Mouse (Mus musculus) left cerebral cortex, postnatal 36 days (tissue): ENCODE results near the gene Gmip. TPM values are rescaled to one million over a fixed set of nuclear protein-coding genes. Genes with fewer than 3 reads are reported as not detected.
A peak's percentile ranks its signal among the peaks of the same experiment; 100 is the strongest.

Experiments used
- DNase-seq, 2 experiments: peaks; one replicate each; pipeline ENCODE4 v3.0.0; 2021 to 2022; ENCODE audit warnings: low spot score in 2 of 2, mixed read lengths in 1 of 2
- intact Hi-C: fragments of 180-260 bp; cut with DNase I; formaldehyde crosslinking; loops from one replicate; pipeline ENCODE4 v1.15.1; 2025
- total RNA-seq, 2 experiments: library from RNA; stranded (reverse); gene quantifications; 2 replicates each; pipeline ENCODE4 v1.2.3; 2021

Gmip gene
- 10 to 100 TPM; 10.8 to 19.5 TPM for total RNA-seq

DNA sequence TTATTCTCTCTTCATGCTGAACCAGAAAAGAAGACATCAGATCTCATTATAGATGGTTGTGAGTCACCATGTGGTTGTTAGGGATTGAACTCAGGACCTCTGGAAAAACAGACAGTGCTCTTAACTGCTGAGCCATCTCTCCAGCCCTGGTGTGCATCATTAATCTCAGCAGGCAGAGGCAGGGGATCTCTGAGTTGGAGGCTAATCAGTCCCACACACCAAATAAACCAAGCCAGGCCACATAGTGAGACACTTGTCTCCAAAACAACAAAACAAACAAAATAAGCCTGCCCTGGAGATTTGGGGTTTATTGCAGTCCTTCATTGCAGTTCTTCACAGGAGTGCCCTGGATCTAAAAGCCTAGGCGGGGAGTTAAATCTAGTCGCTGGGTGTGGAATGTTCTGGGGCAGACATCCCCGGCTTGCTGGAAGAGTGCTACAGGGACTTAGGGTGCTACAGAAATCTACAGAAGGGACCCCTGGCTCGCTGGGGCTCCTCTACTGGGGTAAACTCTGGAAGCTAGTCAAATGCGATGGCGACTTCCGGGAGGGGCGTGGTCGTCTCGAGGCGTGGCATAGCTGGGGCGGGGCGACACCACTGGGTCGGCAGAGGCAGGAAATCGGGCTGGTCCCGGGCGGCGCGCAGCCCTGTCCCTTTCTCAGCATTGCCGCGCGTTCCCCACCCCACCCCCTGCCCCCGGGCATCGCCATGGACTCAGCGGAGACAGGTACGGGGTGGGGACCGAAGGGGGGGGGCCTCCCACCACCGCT lies at the start of gene Gmip:
TSS of gene Gmip (plus strand) at position 586 of the 770 bp plus-strand sequence.
- intact Hi-C loops, result no loop called here
- DNase-seq, result peak; percentile 51 to 55

- intact Hi-C loops, result no loop called here
Observed at GRCm38 (mm10) chr8:69761814-69762445, 46.5 kb upstream of the Gmip start.

GRCm38 (mm10) chr8:69771221-69771620 lies 37.3 kb upstream of the Gmip start:
- no peak for DNase-seq
- intact Hi-C loops, result no loop called here

More at GRCm38 (mm10) chr8:69761814-69762445, 46.5 kb upstream of the Gmip start:
- DNase-seq, result no peak

GRCm38 (mm10) chr8:69772106-69772505 lies 36.4 kb upstream of the Gmip start:
- intact Hi-C loops, result no loop called here

GRCm38 (mm10) chr8:69774503-69775148 lies 33.9 kb upstream of the Gmip start, which contains the start of gene Gm20422:
Gm20422 (minus strand) TSS chr8:69774886.
- peak; percentile 91 for DNase-seq
- intact Hi-C loops, result no loop called here

More at GRCm38 (mm10) chr8:69772106-69772505, 36.4 kb upstream of the Gmip start:
- no peak for DNase-seq

DNA sequence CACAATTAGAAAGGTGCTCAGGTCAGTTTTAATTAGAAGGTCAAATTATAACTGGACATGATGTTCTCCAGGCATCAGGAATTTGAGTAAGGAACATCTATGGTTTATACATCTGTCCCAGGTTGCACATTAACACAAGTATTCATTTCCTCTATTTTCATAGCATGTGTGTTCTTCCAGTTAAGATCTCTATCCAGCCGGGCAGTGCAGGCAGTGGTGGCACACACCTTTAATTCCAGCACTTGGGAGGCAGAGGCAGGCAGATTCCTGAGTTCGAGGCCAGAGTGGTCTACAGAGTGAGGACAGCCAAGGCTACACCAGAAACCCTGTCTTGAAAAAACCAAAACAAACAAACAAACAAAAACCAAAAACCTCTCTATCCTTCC lies 33.3 kb upstream of the Gmip start:
- intact Hi-C loops, result no loop called here
- no peak for DNase-seq

GRCm38 (mm10) chr8:69777111-69777510 lies 31.4 kb upstream of the Gmip start:
- intact Hi-C loops, result no loop called here
- DNase-seq, result no peak

DNA sequence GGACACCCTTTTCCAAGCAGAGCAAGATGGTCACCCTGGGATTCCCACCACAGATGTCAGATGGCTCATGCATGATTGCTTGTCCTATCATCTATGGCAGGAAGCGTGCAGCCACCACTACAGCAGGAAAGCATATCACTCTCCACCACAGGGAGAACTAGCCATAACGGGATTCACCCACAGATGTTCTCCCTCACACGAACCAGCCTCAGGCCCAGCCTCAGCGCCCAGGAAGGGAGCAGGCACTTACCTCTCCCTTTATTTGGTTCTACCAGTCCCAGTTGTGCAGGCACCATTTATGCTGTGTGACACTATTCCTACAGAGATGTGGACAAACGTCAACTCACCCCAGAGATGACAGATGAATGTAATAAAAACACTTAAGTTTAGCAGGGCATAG lies 19.4 kb upstream of the Gmip start:
- DNase-seq, result no peak
- intact Hi-C loops, result no loop called here

- intact Hi-C loops, result no loop called here
- DNase-seq, result no peak
Observed at GRCm38 (mm10) chr8:69789731-69790130, 18.7 kb upstream of the Gmip start.

DNA sequence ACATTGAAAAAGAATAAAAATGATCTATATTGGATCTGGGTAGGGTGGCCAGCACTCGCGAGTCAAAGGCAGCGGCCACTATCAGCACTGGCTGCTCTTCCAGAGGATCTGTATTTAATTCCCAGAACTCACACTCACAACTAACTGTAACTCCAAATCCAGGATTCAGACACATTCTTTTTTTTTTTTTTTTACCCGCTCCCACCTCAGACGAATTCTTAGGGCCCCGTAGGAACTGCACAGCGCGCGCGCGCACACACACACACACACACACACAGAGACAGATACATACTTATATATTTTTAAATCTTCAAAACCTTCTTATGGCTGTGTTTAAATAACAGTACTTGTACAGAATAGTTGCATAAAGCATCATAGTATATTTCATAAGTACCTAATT lies 18.1 kb upstream of the Gmip start:
- no peak for DNase-seq
- intact Hi-C loops, result no loop called here

GRCm38 (mm10) chr8:69790773-69791367 lies 17.6 kb upstream of the Gmip start, which contains the start of the genes Atp13a1 and Zfp866:
Atp13a1 (plus strand) TSS chr8:69791163.
Zfp866 (minus strand) TSS chr8:69791178.
- intact Hi-C loops, result no loop called here
- DNase-seq, result peak; percentile 89 to 90

DNA sequence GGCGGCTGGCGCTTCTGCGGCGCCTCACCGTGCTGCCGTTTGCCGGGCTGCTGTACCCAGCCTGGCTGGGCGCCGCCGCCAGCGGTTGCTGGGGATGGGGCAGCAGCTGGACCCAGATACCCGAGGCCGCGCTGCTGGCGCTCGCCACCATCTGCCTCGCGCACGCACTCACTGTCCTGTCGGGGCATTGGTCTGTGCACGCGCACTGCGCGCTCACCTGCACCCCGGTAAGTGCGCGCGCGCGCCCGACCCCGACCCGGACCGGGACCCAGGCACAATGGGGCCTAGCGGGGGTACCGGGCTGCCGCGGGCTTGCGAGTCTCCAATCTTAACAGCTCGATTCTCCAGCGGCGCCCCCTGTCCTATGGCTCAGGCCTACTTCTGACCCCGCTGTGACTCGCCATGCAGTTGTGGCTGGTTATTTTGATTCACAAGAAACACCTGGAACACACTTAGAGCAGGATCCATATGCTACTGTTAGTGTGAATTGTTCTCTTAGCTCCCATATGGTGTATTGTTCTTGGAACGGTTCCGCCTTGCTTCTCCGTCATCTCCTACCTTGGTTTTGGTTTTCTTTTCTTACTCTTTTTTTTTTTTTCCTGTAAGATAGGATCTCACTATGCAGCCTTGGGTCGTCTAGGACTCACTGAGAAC lies 16.9 kb upstream of the Gmip start:
- no peak for DNase-seq
- intact Hi-C loops, result no loop called here

- DNase-seq, result no peak
- intact Hi-C loops, result no loop called here
Observed at GRCm38 (mm10) chr8:69793666-69794065, 14.8 kb upstream of the Gmip start.

- intact Hi-C loops, result no loop called here
- no peak for DNase-seq
Observed at GRCm38 (mm10) chr8:69794096-69794495, 14.4 kb upstream of the Gmip start.

GRCm38 (mm10) chr8:69794901-69795300 lies 13.6 kb upstream of the Gmip start:
- intact Hi-C loops, result no loop called here
- no peak for DNase-seq

GRCm38 (mm10) chr8:69796721-69797345 lies 11.6 kb upstream of the Gmip start:
- intact Hi-C loops, result no loop called here
- DNase-seq, result peak in 1 of 2 experiments; percentile 2

DNA sequence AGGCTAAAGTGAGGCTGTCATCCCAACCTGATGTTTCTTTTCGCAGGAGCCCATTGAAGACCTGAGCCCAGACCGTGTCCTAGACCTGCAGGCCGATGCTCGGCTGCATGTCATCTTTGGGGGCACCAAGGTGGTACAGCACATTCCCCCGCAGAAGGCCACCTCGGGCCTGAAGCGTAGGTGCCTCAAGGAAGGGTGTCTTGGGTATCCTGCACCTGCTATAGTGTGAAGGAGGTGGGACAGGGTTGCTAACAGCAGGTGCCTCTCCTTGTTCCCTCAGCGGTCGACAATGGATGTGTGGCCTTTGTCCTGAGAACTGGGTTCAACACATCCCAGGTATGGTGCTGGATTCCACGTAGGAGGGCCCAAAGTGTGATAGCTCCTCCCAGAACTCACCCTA lies 10.8 kb upstream of the Gmip start:
- intact Hi-C loops, result no loop called here

DNA sequence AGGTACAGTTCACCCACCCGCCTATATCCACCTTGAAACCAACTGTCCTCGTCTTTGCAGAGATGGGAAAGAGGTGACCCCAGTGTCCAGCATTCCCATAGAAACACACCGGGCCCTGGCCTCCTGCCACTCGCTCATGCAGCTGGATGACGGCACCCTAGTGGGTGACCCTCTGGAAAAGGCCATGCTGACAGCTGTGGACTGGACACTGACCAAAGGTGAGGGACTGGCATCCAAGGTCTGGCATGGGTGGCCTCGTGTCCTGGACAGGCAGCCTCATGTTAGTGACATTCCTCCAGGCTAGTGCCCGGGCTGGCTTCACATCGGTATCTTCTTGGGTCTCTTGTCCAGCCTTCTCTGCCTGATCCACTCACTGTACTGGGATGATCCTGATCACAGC lies 9.2 kb upstream of the Gmip start:
- intact Hi-C loops, result no loop called here
- DNase-seq, result peak; percentile 3

More for the DNA sequence above, 10.8 kb upstream of the Gmip start:
- DNase-seq, result no peak

GRCm38 (mm10) chr8:69799946-69800345 lies 8.5 kb upstream of the Gmip start:
- no peak for DNase-seq
- intact Hi-C loops, result no loop called here
